Mouse (Mus musculus) heart, embryonic 16.5 days (tissue): ENCODE results near the gene Cblb. TPM values are rescaled to one million over a fixed set of nuclear protein-coding genes. Genes with fewer than 3 reads are reported as not detected.

ENCODE experiments used
- ATAC-seq: fragments of 200-750 bp; cut with Nextera tagmentation; replicated peaks from 2 replicates; pipeline ENCODE4 v1.8.0; 2017; ENCODE audit warnings: moderate number of reproducible peaks; ENCODE audit not compliant: insufficient read depth, low FRiP score; ENCODE audit errors: extremely low read depth
- H3K27ac ChIP-seq: fragments of 300-500 bp; sonication (generic); 2 replicates; pipeline ENCODE4 v1.5.1; 2014; ENCODE audit warnings: mild to moderate bottlenecking, low read length, control low read depth, moderate library complexity
- H3K27me3 ChIP-seq: fragments of 300-500 bp; sonication (generic); 2 replicates; pipeline ENCODE4 v1.6.1; 2014; ENCODE audit warnings: low read length, mixed read lengths; ENCODE audit not compliant: control insufficient read depth, insufficient read depth
- H3K36me3 ChIP-seq: fragments of 300-500 bp; sonication (generic); 2 replicates; pipeline ENCODE4 v1.6.1; 2014; ENCODE audit not compliant: control insufficient read depth, insufficient read depth
- H3K4me1 ChIP-seq: fragments of 300-500 bp; sonication (generic); 2 replicates; pipeline ENCODE4 v1.6.1; 2014; ENCODE audit warnings: low read length, mixed read lengths; ENCODE audit not compliant: control insufficient read depth, insufficient read depth
- H3K4me2 ChIP-seq: fragments of 300-500 bp; sonication (generic); 2 replicates; pipeline ENCODE4 v1.6.1; 2014; ENCODE audit warnings: low read depth, mild to moderate bottlenecking, control low read depth, low read length
- H3K4me3 ChIP-seq: fragments of 300-500 bp; sonication (generic); 2 replicates; pipeline ENCODE4 v1.5.1; 2014; ENCODE audit warnings: mild to moderate bottlenecking, control low read depth, low read length
- H3K9ac ChIP-seq: fragments of 300-500 bp; sonication (generic); 2 replicates; pipeline ENCODE4 v1.6.1; 2014; ENCODE audit warnings: low read length, control low read depth
- H3K9me3 ChIP-seq: fragments of 300-500 bp; sonication (generic); replicated peaks from 2 replicates; pipeline ENCODE4 v1.6.1; 2016; ENCODE audit warnings: low read length; ENCODE audit not compliant: control insufficient read depth
- WGBS: fragments of 180-500 bp; shearing (Covaris S2); extraction: QIAGEN DNeasy Blood & Tissue Kit; methylation state at CpG from one replicate; pipeline ENCODE4 v1.1.7; 2014; 5-methylcytosine and 5-hydroxymethylcytosine counted together
- polyA plus RNA-seq: library from polyadenylated mRNA; unstranded; fragments of >200 nt; fragmentation: Nextera tagmentation; extraction: Ambion mirVana; gene quantifications from 2 replicates; pipeline ENCODE4 v1.2.1, GENCODE M21; 2015

The Cblb gene
- polyA plus RNA-seq, 1 experiment from 2014 or later = 12.0 TPM

GRCm38 (mm10) chr16:52200107-52200506 lies 169.1 kb downstream of the Cblb start:
- Histone ChIP-seq H3K27me3 (no peaks in the 10 kb centered on the region), H3K9ac (no peak overlapping the region), H3K27ac (no peak overlapping the region), H3K4me3 (no peak overlapping the region), H3K36me3 (peaks cover 19% of the 10 kb centered on the region), H3K4me1 (no peaks in the 10 kb centered on the region), H3K4me2 (no peak overlapping the region), H3K9me3 (no peaks in the 10 kb centered on the region)
- no peak for ATAC-seq
- WGBS = 90% methylated on average over 7 of the region's 7 CpGs

- ATAC-seq = no peak
- H3K27ac ChIP-seq = no peak overlapping the region
These were observed 180.0 kb downstream of the Cblb start for GRCm38 (mm10) chr16:52210844-52211606.

GRCm38 (mm10) chr16:52219069-52219468 lies 188.0 kb downstream of the Cblb start:
- no peak for ATAC-seq
- no peak overlapping the region for H3K9ac ChIP-seq
- H3K4me3 ChIP-seq = no peak overlapping the region
- H3K9me3 ChIP-seq = no peaks in the 10 kb centered on the region
- H3K4me1 ChIP-seq = peaks cover 6% of the 10 kb centered on the region; the same call in 1 of the 2 replicates
- no peaks in the 10 kb centered on the region for H3K36me3 ChIP-seq
- H3K27ac ChIP-seq = no peak overlapping the region
- no peak overlapping the region for H3K4me2 ChIP-seq
- whole genome bisulfite sequencing = 22% methylated on average over 2 of the region's 2 CpGs
- no peaks in the 10 kb centered on the region for H3K27me3 ChIP-seq

More at GRCm38 (mm10) chr16:52210844-52211606, 180.0 kb downstream of the Cblb start:
- H3K4me3 ChIP-seq = no peak overlapping the region
- H3K9me3 ChIP-seq = no peaks in the 10 kb centered on the region
- H3K27me3 ChIP-seq = no peaks in the 10 kb centered on the region
- WGBS = 88% methylated on average over 8 of the region's 8 CpGs
- H3K4me1 ChIP-seq = peaks cover 3% of the 10 kb centered on the region; the same call in 1 of the 2 replicates
- no peak overlapping the region for H3K4me2 ChIP-seq
- peaks cover 2% of the 10 kb centered on the region; the same call in 1 of the 2 replicates for H3K36me3 ChIP-seq
- no peak overlapping the region for H3K9ac ChIP-seq

- no peak for ATAC-seq
- WGBS = 61% methylated on average over 4 of the region's 4 CpGs
These were observed 191.9 kb downstream of the Cblb start for GRCm38 (mm10) chr16:52222896-52223295.

GRCm38 (mm10) chr16:52229446-52229845 lies 198.4 kb downstream of the Cblb start:
- 60% methylated on average over 7 of the region's 7 CpGs for WGBS
- ATAC-seq = no peak
- Histone ChIP-seq H3K4me3 (no peak overlapping the region), H3K27ac (no peak overlapping the region), H3K4me1 (no peaks in the 10 kb centered on the region), H3K27me3 (no peaks in the 10 kb centered on the region), H3K4me2 (no peak overlapping the region), H3K9ac (no peak overlapping the region), H3K9me3 (no peaks in the 10 kb centered on the region), H3K36me3 (no peaks in the 10 kb centered on the region)

More at GRCm38 (mm10) chr16:52222896-52223295, 191.9 kb downstream of the Cblb start:
- H3K4me2 ChIP-seq = no peak overlapping the region
- H3K4me1 ChIP-seq = no peaks in the 10 kb centered on the region
- H3K9ac ChIP-seq = no peak overlapping the region
- H3K27ac ChIP-seq = no peak overlapping the region
- H3K27me3 ChIP-seq = no peaks in the 10 kb centered on the region
- no peaks in the 10 kb centered on the region for H3K36me3 ChIP-seq
- no peak overlapping the region for H3K4me3 ChIP-seq
- H3K9me3 ChIP-seq = no peaks in the 10 kb centered on the region

GRCm38 (mm10) chr16:52229930-52230329 lies 198.9 kb downstream of the Cblb start:
- H3K4me3 ChIP-seq = no peak overlapping the region
- no peaks in the 10 kb centered on the region for H3K36me3 ChIP-seq
- no peaks in the 10 kb centered on the region for H3K9me3 ChIP-seq
- no peak overlapping the region for H3K27ac ChIP-seq
- H3K27me3 ChIP-seq = no peaks in the 10 kb centered on the region
- 58% methylated on average over 2 of the region's 2 CpGs for WGBS
- no peaks in the 10 kb centered on the region for H3K4me1 ChIP-seq
- no peak overlapping the region for H3K9ac ChIP-seq
- no peak overlapping the region for H3K4me2 ChIP-seq
- no peak for ATAC-seq

- H3K36me3 ChIP-seq = no peaks in the 10 kb centered on the region
- H3K4me2 ChIP-seq = no peak overlapping the region
- no peaks in the 10 kb centered on the region for H3K9me3 ChIP-seq
- ATAC-seq = no peak
- no peak overlapping the region for H3K4me3 ChIP-seq
- no peaks in the 10 kb centered on the region for H3K27me3 ChIP-seq
- 88% methylated on average over 2 of the region's 2 CpGs for WGBS
- H3K27ac ChIP-seq = no peak overlapping the region
- H3K4me1 ChIP-seq = no peaks in the 10 kb centered on the region
- no peak overlapping the region for H3K9ac ChIP-seq
These were observed 211.1 kb downstream of the Cblb start for GRCm38 (mm10) chr16:52242144-52242543.

GRCm38 (mm10) chr16:52243421-52243973 lies 212.5 kb downstream of the Cblb start:
- H3K4me2 ChIP-seq = no peak overlapping the region
- H3K27me3 ChIP-seq = no peaks in the 10 kb centered on the region
- 77% methylated on average over 4 of the region's 4 CpGs for WGBS
- no peaks in the 10 kb centered on the region for H3K9me3 ChIP-seq
- H3K4me3 ChIP-seq = no peak overlapping the region
- no peak for ATAC-seq
- H3K4me1 ChIP-seq = no peaks in the 10 kb centered on the region
- H3K27ac ChIP-seq = no peak overlapping the region
- no peaks in the 10 kb centered on the region for H3K36me3 ChIP-seq
- H3K9ac ChIP-seq = no peak overlapping the region

GRCm38 (mm10) chr16:52250196-52250595 lies 219.2 kb downstream of the Cblb start:
- no peak overlapping the region for H3K9ac ChIP-seq
- H3K36me3 ChIP-seq = no peaks in the 10 kb centered on the region
- no peak for ATAC-seq
- H3K27ac ChIP-seq = no peak overlapping the region
- H3K27me3 ChIP-seq = no peaks in the 10 kb centered on the region
- H3K4me1 ChIP-seq = no peaks in the 10 kb centered on the region
- 91% methylated on average over 4 of the region's 4 CpGs for WGBS
- H3K9me3 ChIP-seq = no peaks in the 10 kb centered on the region
- no peak overlapping the region for H3K4me2 ChIP-seq
- no peak overlapping the region for H3K4me3 ChIP-seq
